Mouse (Mus musculus): Measurements from ENCODE around the gene Avpi1. TPM values are rescaled to one million over a fixed set of nuclear protein-coding genes. Genes with fewer than 3 reads are reported as not detected.

Gene Avpi1
- total and polyA plus RNA-seq, 3 experiments = 49.5 to 53.3 TPM; not detected in 1

DNA sequence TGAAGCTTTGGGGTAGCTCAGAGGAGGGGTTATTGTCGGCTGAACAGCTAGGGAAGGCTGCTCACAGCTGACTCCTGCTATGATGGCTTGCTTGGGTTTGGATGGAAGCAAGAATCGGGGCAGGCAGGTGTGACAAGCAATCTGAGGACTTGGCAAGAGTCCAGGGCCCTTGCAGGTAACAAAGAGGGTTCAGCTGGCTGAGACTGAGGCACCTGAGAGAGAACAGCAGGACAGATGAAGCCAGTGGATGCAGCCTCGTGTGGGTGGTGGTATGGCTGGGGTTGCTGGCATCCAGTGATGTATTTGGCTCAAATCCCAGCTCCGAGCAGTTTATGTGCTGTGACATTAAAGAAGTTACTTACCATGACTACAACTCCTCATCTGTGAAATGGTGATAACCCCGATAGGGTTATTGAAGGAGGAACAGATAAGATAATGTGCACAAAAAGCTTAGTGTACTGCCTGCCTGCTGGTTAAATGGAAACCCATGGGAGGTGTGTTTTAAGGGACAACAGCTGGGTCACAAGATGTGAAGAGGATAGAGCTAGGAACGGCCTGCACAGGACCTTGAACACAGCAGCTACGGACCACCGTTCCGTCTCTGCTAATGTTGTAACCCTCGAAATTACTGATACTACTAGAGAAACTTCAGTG is 40.6 kb upstream of the Avpi1 start (continued):
- peak; percentile 81 for TF ChIP-seq BHLHE40 (IDR thresholded peaks at IDR 0.05; ENCODE audit: borderline replicate concordance, low read depth, low read length)
- TF ChIP-seq SMC3 (IDR thresholded peaks at IDR 0.05; ENCODE audit: low read depth, low read length) = no peak
- TF ChIP-seq MEF2A (IDR thresholded peaks at IDR 0.05; ENCODE audit: extremely low read depth, insufficient replicate concordance, low read depth, low read length, poor library complexity, severe bottlenecking) = peak; percentile 73; the same call in 1 of the 2 replicates

DNA sequence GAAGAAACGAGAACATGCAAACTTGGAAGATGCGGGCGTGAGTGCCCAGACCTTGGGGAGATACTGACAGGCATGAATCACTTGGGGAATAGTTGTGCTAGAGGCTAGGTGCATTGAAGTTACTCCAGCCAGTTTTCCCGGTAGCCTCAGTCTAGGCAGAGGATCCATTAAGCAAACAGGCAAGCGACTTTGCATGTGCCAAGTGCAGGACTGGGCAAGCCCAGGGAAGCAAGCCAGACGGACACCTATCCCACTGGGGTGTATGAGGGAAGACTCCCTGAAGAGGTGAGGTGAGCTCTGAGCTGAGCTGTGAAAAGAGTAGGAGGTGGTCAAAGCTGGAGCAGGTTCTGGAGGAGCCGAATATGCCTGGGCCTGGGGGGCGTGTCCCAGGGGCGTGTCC is 38.6 kb upstream of the Avpi1 start:
- Histone ChIP-seq H3K9me3 (replicated peaks; ENCODE audit: insufficient read depth, low read length) (no peaks in the 10 kb centered on the region), H3K79me2 (ENCODE audit: control insufficient read depth, insufficient read depth, low read length, poor library complexity) (peaks cover 15% of the 10 kb centered on the region), H3K27me3 (ENCODE audit: control insufficient read depth in 1 of 2, insufficient read depth in 2 of 2, low read length in 2 of 2) (no peaks in the 10 kb centered on the region; a peak in 1 of 4 replicates), H3K4me1 (ENCODE audit: control insufficient read depth in 1 of 2, insufficient read depth in 2 of 2, low read length in 2 of 2) (peaks cover 13 to 32% of the 10 kb centered on the region in 2 experiments), H3K36me3 (ENCODE audit: control insufficient read depth in 1 of 2, insufficient read depth in 2 of 2, low read length in 2 of 2) (peaks cover 0 to 25% of the 10 kb centered on the region in 2 experiments; a peak in 2 of 4 replicates), H3K9ac (ENCODE audit: control insufficient read depth, low read depth, low read length, poor library complexity, severe bottlenecking) (no peak overlapping the region), H3K4me3 (ENCODE audit: control insufficient read depth in 1 of 2, insufficient read depth in 1 of 2, low read depth in 2 of 2, low read length in 2 of 2) (no peak overlapping the region), H3K27ac (ENCODE audit: control insufficient read depth, low read depth, low read length) (no peak overlapping the region)
- TF ChIP-seq ETS1 (IDR thresholded peaks at IDR 0.05; ENCODE audit: low read depth, low read length) = no peak
- no peak for TF ChIP-seq GABPA (IDR thresholded peaks at IDR 0.05; ENCODE audit: low read depth, low read length)
- no peak for TF ChIP-seq ZNF384 (IDR thresholded peaks at IDR 0.05; ENCODE audit: low read depth, low read length)
- no peak for DNase-seq (ENCODE audit: low read depth, low spot score)

DNA sequence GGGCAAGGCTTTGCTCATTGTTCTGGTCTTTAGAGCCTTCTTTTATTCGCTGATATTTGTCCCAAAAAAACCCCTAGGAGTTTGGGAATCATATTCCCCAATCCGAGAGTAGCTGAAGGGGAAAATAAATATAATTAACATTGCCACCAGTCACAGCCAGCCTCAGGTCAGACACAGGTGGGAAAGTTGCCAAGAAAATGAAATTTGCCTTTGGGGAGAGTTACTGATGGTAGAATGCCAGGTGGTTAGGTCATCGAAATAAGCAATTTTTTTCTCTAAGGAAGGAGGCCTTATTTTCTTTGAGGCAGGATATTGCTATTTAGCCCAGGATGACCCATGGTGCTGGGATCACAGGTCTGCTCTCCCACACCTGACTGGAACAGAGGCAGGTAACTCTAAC is 37.9 kb upstream of the Avpi1 start:
- Histone ChIP-seq H3K36me3 (ENCODE audit: control insufficient read depth in 1 of 2, insufficient read depth in 2 of 2, low read length in 2 of 2) (peaks cover 0 to 23% of the 10 kb centered on the region in 2 experiments; a peak in 2 of 4 replicates), H3K9me3 (replicated peaks; ENCODE audit: insufficient read depth, low read length) (no peaks in the 10 kb centered on the region), H3K27me3 (ENCODE audit: control insufficient read depth in 1 of 2, insufficient read depth in 2 of 2, low read length in 2 of 2) (no peaks in the 10 kb centered on the region; a peak in 1 of 4 replicates), H3K4me1 (ENCODE audit: control insufficient read depth in 1 of 2, insufficient read depth in 2 of 2, low read length in 2 of 2) (peaks cover 13 to 32% of the 10 kb centered on the region in 2 experiments), H3K79me2 (ENCODE audit: control insufficient read depth, insufficient read depth, low read length, poor library complexity) (peaks cover 12% of the 10 kb centered on the region), H3K27ac (ENCODE audit: control insufficient read depth, low read depth, low read length) (no peak overlapping the region), H3K4me3 (ENCODE audit: control insufficient read depth in 1 of 2, insufficient read depth in 1 of 2, low read depth in 2 of 2, low read length in 2 of 2) (no peak overlapping the region), H3K9ac (ENCODE audit: control insufficient read depth, low read depth, low read length, poor library complexity, severe bottlenecking) (no peak overlapping the region)
- DNase-seq (ENCODE audit: low read depth, low spot score) = peak; percentile 42
- no peak for TF ChIP-seq UBTF (IDR thresholded peaks at IDR 0.05; ENCODE audit: borderline replicate concordance, insufficient read depth, low read depth, low read length)
- TF ChIP-seq GABPA (IDR thresholded peaks at IDR 0.05; ENCODE audit: low read depth, low read length) = no peak
- no peak for TF ChIP-seq KAT2A (conservative IDR thresholded peaks at IDR 0.05; ENCODE audit: low read depth, low read length)
- TF ChIP-seq HCFC1 (IDR thresholded peaks at IDR 0.05; ENCODE audit: low read depth, low read length) = no peak
- no peak for TF ChIP-seq MAZ (IDR thresholded peaks at IDR 0.05; ENCODE audit: low read depth, low read length)
- no peak for TF ChIP-seq CHD2 (IDR thresholded peaks at IDR 0.05; ENCODE audit: low read length)
- no peak for TF ChIP-seq CTCF (IDR thresholded peaks at IDR 0.05 in 2 of 3, conservative IDR thresholded peaks at IDR 0.05 in 1 of 3; ENCODE audit: control insufficient read depth in 1 of 3, insufficient read depth in 1 of 3, low read depth in 2 of 3, low read length in 3 of 3, poor library complexity in 1 of 3, severe bottlenecking in 1 of 3)
- TF ChIP-seq TCF12 (IDR thresholded peaks at IDR 0.05; ENCODE audit: low read depth, low read length) = no peak
- TF ChIP-seq ZKSCAN1 (IDR thresholded peaks at IDR 0.05; ENCODE audit: low read depth, low read length) = no peak
